Mouse (Mus musculus) activated CD4-positive, CD25-positive, alpha-beta regulatory T cell, adult 9 weeks (primary cell): ENCODE measurements around the gene Mrps5. TPM values are rescaled to one million over a fixed set of nuclear protein-coding genes. Genes with fewer than 3 reads are reported as not detected.

Experiments
- polyA plus RNA-seq: library from polyadenylated mRNA; unstranded; fragments of 100-300 nt; shearing (Covaris generic); gene quantifications from one replicate; pipeline ENCODE4 v1.2.1, GENCODE M21; 2017

Gene Mrps5
- polyA plus RNA-seq = 130 TPM

DNA sequence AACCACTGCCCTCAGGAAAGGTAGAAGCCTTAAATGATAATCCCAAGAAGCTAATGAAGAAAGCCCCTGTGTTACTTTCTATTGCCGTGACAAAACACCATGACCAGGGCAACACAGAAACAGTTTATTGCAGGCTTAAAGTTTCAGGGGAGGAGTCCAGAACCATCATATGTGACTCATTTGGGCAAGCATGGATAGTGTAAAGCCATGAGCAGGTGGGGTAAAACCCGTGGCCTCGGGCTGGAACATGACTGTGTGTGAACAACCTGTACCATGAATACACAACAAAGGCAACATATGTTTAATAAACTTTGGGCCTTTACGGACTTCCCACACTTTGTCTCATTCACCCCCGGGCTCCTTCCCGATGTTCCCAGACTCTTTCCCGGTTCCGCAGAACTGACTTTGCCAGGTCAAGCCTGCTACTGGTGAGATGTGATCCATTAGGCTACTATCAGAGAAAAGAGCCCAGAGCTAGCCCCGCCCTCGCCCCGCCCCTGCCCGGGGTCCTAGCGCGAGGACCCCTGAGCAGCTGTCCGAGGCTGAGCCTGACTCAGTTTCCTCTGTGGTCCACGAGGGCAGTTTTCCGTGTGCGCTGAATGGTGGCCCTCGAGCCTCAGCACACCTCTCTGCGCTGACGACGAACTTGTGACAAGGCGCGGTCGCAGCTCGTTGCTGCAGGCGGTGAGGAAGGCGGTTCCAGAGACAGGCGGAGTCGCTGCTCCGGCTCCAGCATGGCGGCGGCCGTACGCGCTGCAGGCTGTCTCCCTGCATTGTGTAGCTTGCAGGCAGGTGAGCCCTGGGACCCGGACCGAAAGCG, at the start of gene Mrps5, which contains the start of gene Zfp661:
Gene Mrps5 (plus strand): TSS at position 529 of the 820 bp plus-strand sequence.
Gene Zfp661 (minus strand): TSS at position 401 of the 820 bp plus-strand sequence.

DNA sequence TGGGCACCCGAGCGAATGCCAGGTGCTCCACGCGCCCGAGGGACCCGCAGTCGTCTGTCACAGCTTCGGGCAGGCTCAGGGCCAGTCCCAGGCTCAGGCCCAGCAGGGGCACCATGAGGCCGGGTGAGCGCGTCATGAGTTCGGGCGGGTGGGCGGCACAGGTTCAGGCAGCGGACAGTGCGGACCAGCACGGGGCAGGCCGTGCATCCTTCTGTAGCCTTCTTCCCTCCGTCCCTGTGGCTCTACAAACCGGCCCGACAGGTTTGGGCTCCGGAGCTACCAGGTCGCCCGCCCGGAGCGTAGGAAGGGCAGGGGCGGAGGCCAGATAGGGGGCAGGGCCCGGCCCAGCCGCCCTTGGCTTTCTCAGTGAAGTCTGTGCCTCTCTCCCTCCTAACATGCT, 45.8 kb upstream of the Mrps5 start, which contains the start of gene Prom2:
Gene Prom2 (minus strand): TSS at position 283 of the 400 bp plus-strand sequence.

GRCm38 (mm10) chr2:127656086-127656720, 69.2 kb downstream of the Mrps5 start, which contains the start of gene Mal:
Gene Mal (minus strand): TSS chr2:127656695.

Other genes starting within 250 kb of the Mrps5 start
- not detected for gene Astl, start 248.6 kb upstream of the Mrps5 start, polyA plus RNA-seq
- gene Adra2b, start 224.0 kb upstream of the Mrps5 start, polyA plus RNA-seq = not detected
- 0.44 TPM for gene Gpat2, start 162.0 kb upstream of the Mrps5 start, polyA plus RNA-seq
- 29.8 TPM for gene Fahd2a, start 142.7 kb upstream of the Mrps5 start, polyA plus RNA-seq
- gene Kcnip3, start 65.1 kb upstream of the Mrps5 start, polyA plus RNA-seq = 0.29 TPM
- not detected for gene Prom2, start 45.8 kb upstream of the Mrps5 start, polyA plus RNA-seq
- 3.5 TPM for gene Zfp661, start 128 bp upstream of the Mrps5 start, polyA plus RNA-seq
- gene Mal, start 69.5 kb downstream of the Mrps5 start, polyA plus RNA-seq = not detected
- gene Mall, start 142.7 kb downstream of the Mrps5 start, polyA plus RNA-seq = not detected
- gene Nphp1, start 201.7 kb downstream of the Mrps5 start, polyA plus RNA-seq = 0.66 TPM
- 36.8 TPM for gene Mtln, start 205.3 kb downstream of the Mrps5 start, polyA plus RNA-seq
- gene Bub1, start 244.6 kb downstream of the Mrps5 start, polyA plus RNA-seq = 3.0 TPM